Mouse (Mus musculus): ENCODE results near the gene Abtb1.

The Abtb1 gene

DNA sequence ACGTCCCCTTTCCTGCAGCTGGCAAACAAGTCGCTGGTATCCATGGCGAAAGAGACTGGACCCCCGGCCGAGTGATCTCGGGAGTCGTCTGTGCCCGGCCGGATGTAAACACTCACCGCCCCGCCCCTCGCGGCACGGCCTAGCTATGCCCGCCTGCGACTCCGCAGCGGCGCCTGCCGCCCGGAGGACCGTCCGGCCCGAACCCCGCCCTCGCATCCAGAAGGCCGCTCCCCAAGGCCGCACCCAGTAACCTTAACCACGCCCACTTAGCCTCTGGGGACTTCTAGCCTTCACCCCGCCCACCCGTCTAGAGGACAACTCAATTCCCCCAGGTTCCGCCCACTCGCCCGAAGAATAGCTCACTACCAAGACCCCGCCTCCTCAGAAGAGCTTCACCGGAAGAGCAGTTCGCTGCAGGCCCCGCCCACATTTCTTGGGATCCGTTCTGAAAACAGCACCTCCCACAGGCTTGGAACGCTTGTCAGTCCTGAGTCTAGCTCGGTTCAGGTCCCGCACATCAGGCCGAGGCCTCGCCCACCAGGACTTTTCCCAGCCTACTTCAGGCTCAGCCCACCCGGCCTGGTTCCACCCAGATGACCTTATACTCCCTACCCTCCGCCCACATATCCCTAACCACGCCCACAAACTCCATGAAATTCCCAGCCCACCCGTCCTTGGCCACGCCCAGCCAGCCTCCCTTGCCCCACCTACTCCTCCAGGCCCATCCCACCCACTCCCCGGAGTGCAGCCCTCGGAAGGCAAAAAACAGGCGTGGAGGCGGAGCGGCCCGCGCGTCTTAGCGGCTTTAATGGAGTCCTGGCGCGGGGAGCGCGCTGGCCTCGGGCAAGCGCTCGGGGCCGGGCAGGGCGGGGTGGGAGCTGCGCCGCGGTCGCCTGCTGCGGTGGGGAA is at the start of gene Abtb1:
Gene Abtb1, minus strand, starts transcription at position 204 of the 909 bp plus-strand sequence.
- peak; percentile 100 for DNase-seq (ENCODE audit: low spot score)

DNA sequence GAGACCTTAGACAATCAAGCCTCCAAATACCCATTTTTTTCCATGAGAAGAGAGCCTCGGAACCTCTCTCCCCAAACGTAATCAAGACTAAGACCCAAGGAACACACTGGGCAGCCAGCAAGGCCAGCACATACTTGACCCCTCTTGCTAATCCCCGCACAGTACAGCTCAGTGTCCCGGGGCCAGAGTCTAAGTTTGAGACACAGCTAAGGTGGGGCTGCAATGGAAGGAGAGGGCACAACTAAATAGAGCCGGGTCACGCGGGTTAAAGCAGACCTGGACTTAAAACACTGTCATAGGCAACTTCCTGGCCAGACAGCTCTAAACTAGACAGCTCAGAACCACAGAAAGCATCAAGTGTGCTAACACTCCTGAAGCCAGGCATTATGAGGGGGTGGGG is 49.0 kb upstream of the Abtb1 start:
- no peak for DNase-seq (ENCODE audit: low spot score)

DNA sequence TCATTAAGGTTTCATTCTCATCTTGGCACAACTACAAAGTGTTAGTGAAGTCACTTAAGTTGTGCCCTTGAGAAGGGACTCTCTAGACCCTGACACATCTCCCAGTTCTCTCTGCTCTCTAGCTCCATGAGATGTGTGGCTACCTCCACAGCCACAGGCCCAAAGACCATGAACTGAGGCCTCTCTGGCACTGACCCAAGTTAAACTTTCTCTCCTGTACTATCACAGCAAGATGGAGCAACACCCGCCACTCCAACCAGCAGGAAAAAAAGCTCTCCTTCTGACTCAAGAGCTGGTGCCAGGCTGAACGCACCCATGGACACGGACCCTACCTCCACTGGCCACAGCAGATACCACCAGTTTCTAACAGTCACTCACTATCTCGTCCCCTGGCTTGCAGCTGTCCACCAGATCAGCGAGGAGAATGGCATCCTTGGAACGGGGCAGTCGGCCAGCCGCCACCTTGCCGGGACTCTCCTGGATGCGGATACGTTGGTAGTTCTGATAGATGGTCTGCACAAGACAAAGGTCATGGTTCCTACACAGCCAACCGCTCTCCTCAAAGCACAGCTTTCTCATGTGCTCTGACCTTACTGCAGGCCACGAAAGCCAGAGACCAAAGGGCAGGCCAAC is 47.7 kb upstream of the Abtb1 start:
- no peak for DNase-seq (ENCODE audit: low spot score)

DNA sequence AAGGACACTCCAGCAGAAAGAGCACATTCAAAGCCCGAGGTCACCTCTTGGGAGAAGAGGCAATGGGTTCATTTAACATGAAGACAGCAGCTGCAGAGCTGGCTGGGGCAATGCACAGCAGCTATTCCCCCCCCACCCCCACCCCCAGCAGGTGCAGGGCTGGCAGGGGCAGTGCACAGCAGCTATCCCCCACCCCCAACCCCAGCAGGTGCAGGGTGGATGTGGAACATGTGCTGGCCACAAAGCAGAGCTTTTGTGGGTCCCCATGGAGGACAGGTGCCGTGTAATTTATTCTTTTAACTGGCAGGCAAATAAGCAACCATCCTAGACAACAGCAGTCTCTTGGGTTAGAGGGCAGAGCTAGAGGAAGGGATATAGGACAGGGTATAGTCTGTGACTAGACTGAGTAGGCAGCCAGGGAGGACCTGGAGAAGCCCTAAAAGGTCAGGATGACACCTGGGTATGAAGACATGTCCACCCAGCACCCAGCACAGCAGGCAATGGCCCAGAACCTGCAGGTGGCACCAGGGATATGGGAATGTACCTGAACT is 44.7 kb upstream of the Abtb1 start:
- no peak for DNase-seq (ENCODE audit: low spot score)

DNA sequence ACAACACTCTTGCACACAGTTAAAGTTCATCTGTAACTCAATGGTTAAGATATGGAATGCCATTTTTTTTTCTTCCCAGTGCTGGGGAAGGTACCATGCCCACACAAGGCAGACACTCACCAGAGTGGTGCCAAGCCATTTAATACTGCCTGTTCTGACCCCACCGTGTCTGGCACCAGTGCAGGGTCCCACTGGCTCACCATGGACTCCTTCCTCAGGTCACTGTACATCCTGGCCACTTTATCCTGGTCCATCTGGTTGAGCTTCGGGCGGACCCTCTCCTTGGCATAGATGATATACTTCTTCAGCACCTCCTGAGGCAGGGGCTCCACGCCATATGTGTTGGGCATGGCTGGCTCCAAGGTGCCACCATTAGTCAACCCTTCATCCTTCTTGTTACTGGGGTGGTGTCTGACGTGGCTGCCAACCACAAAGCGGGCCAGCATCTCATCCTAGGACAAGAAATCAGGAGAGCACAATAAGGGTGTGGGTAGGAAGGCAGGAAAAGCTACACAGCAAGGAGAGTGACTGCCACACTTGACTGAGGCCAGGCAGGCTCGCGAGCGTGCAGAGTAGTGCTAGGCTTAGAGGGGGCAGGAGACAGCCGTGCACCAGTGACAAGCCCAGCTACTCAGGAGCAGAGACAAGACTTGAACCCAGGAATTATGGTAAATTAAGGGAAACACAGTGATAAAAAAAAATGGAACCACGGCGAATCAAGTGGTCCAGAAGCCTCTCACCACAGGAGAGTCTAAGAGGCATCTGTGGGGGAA is 44.0 kb upstream of the Abtb1 start:
- no peak for DNase-seq (ENCODE audit: low spot score)

DNA sequence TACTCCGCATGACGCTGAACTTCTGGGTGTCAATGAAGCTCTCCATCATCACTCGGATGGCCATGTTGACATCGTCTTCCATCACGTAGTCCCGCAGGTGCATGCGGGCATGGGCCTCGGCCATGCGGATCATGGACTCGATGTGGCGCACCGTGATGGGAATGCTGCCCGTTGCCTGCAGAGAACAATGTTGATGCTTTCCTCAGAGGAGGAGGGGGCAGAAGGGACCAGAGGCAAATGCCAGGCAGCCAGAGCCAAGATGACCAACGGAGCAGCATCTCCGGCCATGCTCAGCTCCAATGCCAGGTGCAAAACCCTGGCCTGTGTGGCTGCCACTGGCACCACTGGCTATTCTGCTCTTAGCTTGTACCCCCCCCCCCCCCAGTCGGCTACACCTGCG is 42.9 kb upstream of the Abtb1 start:
- no peak for DNase-seq (ENCODE audit: low spot score)

DNA sequence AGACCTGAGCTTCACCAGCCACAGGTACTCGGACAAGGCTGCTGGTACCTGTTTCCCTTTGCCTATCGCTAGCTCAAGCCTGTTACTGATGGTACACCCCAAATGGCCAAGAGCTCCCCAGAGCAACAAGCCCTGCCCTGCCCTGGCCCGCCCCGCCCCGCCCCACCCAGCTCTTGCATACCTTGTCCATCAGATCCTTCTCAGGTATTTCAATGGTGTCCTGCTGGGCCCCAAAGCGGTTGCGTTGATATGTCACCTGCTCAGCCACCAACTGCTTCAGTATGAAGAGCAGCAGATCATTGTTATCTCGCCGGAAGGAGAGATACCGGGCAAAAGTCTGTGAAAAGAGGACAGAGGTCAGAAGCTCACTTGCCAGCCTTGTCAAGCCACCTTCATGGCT is 42.4 kb upstream of the Abtb1 start:
- no peak for DNase-seq (ENCODE audit: low spot score)

DNA sequence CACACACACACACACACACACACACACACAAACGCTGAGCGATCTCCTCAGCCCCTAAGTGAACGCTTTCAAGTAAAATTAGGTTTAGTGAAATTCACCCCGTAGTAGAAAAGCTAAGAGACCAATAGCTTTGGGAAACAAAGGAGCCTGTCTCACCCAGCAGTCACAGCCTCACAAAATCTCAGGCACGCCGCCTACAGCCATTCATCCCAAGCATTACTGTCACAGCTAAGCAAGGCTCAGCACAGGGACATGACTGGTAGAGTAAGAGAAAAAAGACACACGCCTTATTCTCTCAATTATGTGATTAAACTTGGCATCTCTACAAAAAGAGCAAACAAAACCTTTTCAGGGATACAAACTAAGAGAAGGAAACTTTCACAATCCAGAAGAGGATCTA is 39.5 kb upstream of the Abtb1 start:
- no peak for DNase-seq (ENCODE audit: low spot score)

DNA sequence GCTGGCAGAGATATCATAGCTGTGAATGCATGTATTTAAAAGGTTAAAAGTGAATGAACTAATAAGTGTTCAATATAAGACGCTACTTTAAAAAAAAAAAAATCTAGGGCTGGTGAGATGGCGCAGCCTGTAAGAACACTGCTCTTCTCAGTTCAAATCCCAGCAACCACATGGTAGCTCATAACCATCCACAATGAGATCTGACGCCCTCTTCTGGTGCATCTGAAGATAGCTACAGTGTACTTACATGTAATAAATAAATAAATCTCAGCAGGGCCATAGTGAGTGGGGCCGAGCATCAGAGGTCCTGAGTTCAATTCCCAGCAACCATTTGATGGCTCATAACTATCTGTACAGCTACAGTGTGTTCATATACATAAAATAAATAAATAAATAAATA is 37.7 kb upstream of the Abtb1 start:
- no peak for DNase-seq (ENCODE audit: low spot score)

DNA sequence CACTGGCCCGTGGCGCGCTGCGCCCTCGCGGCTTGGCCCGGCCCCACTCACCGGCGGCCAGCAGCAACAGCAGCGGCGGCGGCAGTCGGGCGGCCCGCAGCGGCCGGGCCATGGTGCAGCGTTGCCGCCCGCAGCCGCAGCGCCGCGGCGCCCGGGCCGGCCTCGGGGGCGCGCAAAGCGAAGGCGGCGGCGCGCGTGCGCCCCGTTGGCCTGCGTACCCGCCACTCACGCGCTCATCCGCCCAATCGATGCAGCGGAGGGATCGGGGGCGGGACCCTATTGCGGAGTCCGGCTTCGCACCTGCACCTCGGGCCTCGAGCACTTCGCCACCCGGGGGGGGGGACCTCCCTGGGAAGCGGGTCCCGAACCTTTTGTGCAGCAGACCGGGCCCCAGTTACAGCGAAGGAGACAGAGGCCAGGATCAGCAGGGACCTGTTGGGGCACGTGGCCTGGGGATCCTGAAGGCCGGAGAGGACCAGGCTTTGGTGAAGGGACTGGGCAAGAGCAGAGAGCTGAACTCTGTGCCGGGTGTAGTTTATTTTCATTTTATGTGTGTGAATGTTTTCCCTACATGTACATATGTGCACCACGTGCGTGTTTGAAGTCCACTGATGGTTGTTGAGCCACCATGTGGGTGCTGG is 33.2 kb upstream of the Abtb1 start, which contains the start of gene Podxl2:
Gene Podxl2, minus strand, starts transcription at position 177 of the 641 bp plus-strand sequence.
- no peak for DNase-seq (ENCODE audit: low spot score)

DNA sequence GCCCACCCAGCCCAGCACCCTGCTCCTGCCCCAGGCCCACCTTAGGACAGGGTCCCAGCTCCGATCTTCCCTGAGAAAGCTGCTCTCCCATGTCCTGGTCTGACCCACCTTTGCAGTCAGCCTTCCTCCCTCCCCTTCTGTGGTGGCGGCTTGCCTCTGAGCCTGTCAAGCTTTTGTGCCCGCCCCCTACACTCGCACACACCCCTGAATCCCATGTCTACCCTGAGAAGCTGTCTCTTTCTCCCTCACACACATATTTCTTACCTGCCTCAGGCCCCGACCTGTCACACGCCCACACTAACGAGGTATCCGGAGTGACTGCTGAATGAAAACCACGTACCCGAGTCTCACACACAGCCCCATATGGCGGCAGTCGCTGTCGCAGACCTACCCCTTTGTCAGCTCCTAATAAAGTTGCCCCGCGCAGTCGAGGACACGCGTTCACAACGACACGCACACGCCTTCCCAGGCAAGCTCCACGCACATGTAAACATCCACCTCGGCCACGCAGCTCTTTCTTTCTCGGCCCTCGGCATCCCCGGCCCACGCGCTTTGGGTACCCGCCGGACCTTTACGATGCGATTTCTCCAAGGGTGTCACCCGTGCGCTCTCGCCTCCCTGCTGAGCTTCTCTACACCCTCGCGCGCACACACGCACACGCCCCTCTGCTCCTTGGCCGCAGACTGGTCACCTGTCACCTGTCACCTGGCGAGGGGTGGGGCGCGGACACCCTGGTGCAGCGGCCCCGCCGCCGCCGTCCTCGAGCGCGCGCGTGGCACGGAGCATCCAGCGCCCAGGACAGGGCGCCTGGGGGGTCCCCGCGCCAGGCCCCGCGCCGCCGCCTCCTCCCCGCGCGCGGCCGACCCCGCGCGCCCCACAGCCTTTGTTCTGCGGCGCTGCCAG is 32.4 kb upstream of the Abtb1 start:
- DNase-seq (ENCODE audit: low spot score), result no peak

DNA sequence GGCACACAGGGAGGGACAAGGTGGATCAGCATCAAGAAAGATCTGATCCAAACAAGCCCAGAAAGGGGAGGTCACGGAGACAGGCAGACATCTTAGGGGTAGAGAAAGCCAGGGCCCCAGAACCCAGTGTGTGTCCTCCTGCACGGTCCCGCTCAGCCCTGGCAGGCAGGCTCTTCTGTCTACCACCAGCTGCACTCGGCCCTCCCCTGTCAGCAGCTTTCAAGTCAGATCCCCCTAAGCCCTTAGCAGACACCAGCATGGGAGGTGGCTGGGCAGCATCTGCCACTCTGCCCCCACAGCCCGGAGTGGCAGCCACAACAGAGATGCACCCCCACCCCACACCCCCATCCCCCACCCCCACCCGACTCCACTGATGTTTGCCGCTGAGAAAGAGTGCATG is 31.0 kb upstream of the Abtb1 start:
- no peak for DNase-seq (ENCODE audit: low spot score)

DNA sequence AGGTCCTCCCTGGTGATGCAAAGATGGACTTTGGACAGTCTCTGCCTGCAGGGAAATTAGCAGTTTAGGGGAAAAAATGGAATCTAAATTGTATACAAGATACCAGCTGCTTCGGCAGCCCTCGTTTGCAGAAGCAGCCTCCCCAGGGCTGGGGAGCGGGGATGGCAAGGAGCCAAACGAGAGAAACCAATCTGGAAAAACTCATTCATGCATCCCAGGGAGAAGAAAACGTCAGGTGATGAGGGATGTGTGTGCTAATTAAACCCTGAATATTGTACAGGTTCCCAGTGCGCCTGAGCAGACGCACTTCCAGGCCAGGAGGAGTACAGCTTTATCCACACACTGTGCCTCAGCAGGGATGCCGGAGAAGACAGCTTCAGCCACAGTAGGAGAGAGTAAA is 29.8 kb upstream of the Abtb1 start:
- DNase-seq (ENCODE audit: low spot score), result no peak

DNA sequence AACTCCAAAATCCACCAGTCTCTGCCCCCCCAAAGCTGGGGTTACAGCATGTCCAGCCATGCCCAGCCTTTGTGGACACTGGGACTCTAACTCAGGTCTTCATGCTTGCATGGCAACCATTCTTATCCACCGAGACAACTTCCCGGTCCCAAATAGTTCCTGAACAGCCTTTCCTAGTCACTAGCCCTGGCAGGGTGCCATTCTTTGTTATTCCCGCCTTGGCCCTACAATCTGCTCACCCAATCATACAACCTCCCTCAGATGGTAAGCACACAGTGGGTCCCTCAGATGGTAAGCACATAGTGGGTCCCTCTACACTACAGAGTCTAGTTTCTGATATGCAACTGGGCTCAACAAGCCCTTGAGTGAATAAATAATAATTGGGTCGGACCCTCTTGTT is 28.8 kb upstream of the Abtb1 start:
- no peak for DNase-seq (ENCODE audit: low spot score)

DNA sequence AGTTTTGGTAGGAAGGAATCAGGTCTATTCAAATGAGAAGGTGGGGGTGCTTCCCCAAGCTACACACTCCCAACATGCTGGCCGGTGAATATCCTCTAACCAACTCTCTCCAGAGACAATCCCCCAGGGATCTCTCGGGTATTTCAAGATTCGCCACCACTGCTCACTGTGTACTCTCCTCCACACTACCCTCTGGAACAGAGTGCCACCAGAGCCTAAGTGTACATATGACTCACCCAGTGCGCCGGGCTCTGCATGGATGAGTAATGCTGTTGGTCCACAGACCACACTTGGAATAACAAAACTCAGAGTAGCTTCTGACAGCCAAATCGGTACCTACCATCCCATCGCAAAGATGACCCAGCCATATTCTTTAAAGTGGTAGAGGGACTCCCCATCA is 27.7 kb upstream of the Abtb1 start:
- DNase-seq (ENCODE audit: low spot score), result no peak

DNA sequence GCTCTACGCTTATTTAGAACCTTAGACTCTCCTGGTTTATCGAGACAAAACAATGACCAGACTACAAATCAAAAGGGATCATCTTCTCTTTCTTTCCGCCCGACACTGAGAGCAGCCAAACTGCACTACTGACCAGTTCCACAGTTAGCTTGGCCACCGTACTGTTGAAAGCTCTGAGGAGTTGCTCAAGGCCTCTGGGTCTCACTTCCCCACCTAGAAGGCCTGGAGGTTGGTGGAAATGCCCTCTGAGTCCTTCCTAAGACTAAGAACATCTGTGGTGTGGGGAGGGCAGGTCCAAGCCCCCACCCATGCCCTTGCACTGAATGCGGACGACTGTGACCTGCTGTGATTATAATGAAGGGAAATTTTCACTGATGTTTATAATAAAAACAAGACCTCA is 23.9 kb upstream of the Abtb1 start:
- DNase-seq (ENCODE audit: low spot score), result no peak

DNA sequence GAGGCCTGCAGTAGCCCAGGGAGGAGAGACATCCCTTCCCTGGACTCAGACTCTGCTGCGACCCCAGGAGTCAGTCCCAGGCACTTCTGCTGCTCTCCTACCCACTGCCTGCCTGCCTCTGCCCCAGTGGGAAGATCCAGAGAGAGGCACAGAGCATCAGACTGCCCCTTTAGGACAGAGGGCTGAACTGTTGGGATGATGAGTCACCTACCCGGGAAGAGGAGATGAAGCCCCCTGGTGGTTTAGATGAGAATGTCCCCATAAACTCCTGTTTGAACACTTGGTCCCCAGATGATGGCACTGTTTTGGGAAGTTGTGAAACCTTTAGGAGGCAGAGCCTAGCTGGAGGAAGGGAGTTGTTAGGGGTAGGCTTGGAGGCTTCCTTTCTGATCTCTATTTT is 19.1 kb upstream of the Abtb1 start:
- DNase-seq (ENCODE audit: low spot score), result peak; percentile 60

DNA sequence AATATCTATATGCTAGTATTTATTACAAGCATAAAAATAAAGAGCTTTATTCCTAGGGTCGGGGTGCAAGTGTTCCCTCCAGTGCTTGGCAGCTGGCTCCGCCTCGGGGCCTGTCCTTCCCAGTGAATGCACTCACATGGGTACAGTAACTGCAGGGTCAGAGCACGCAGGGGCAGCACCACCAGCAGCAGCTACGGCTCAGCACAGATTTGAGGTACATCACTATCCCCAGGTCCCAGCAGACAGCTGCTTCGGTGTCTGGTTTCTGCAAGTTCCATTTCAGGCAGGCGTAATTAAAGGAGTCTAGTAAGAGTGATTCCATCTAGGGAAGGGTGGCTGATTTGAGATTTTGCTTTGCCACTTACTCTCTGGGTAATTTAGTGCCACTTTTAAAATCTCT is 16.6 kb upstream of the Abtb1 start:
- no peak for DNase-seq (ENCODE audit: low spot score)

DNA sequence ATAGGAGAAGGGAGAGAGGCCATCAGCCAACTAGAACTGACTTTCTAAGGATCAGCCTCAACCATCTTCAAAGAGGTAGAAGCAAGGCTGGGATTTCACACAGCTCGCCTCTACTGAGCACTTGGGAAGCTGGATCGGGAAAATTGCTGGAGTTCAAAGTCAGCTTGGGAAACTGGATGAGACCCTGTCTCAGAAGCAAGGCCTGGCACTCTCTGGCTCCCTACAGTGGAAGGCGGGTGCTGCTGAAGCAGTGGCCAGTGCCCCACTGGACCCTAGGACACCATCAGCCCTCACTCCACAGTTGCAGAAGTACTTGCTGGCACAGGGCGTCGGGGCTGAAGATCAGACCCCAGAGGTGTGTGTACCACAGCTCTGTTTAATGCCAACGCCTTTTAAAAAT is 16.0 kb upstream of the Abtb1 start:
- no peak for DNase-seq (ENCODE audit: low spot score)

DNA sequence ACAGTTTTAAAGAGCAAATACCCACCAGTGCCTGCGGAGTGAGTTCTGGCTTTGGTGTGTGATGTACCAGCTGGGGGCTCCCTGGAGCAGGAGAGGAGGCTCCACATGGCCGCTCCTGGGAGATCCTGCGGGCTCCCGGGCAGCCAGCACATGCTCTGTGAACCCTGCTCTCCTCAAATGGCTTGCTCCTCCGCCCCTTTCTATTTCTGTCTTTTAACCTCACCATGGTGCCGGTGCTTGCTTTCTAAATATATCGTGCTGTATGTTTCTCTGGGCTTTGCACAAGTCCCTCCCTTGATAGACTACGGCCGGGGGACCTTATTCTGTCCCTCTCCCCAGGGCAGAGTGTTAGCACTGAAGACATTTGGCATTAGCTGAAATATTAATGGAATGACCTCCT is 15.5 kb upstream of the Abtb1 start:
- no peak for DNase-seq (ENCODE audit: low spot score)

DNA sequence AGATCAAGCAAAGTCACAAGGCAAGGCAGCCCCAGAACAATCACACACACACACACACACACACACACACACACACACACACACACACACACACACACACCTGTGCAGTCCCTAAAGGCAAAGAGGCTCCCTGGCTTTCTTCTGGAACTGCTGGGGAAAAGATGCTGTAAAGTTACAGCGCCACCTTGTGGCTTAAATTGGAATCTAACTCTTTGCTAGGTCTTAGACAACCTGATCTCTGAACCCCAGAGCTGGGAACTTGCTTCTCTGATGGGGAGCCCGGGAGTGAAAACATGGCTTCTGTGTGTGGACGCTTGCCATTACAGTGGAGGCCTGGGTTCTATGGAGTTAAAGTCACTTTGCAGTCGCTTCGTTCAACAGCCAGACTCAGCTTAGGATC is 13.9 kb upstream of the Abtb1 start:
- DNase-seq (ENCODE audit: low spot score), result peak; percentile 86

Data from c-Kit-positive CD71-positive TER-119-positive erythroid progenitor cells, embryonic 14.5 days (primary cell).